Mouse (Mus musculus) ES-Bruce4 (cell line): Measurements from ENCODE around the gene Gramd1b. TPM values are rescaled to one million over a fixed set of nuclear protein-coding genes. Genes with fewer than 3 reads are reported as not detected.

Experiments used
- H3K27ac ChIP-seq: 2 replicates; pipeline ENCODE4 v1.5.1; 2012; ENCODE audit warnings: low read length, inconsistent platforms; ENCODE audit not compliant: insufficient read depth
- H3K27me3 ChIP-seq: 2 replicates; pipeline ENCODE4 v1.6.1; 2012; ENCODE audit warnings: mild to moderate bottlenecking, low read length, inconsistent platforms; ENCODE audit not compliant: control insufficient read depth, poor library complexity, insufficient read depth, severe bottlenecking
- H3K36me3 ChIP-seq: 2 replicates; pipeline ENCODE4 v1.6.1; 2012; ENCODE audit warnings: inconsistent platforms, mild to moderate bottlenecking, low read length, moderate library complexity; ENCODE audit not compliant: control insufficient read depth, poor library complexity, insufficient read depth, severe bottlenecking
- H3K4me1 ChIP-seq: one replicate; pipeline ENCODE4 v1.8.1; 2011; ENCODE audit warnings: low read length; ENCODE audit not compliant: control insufficient read depth, insufficient read depth
- H3K4me3 ChIP-seq: 2 replicates; pipeline ENCODE4 v1.5.1; 2011; ENCODE audit warnings: low read depth, mild to moderate bottlenecking, low read length
- H3K9ac ChIP-seq: 2 replicates; pipeline ENCODE4 v1.6.1; 2012; ENCODE audit warnings: low read depth, mild to moderate bottlenecking, inconsistent platforms; ENCODE audit not compliant: poor library complexity, severe bottlenecking
- H3K9me3 ChIP-seq: replicated peaks from 2 replicates; pipeline ENCODE4 v1.6.1; 2012; ENCODE audit warnings: mild to moderate bottlenecking, low read length, inconsistent platforms; ENCODE audit not compliant: control insufficient read depth, poor library complexity, insufficient read depth, severe bottlenecking
- CTCF ChIP-seq: IDR thresholded peaks from one replicate; pipeline ENCODE4 v1.8.1; 2011; ENCODE audit warnings: low read depth, low read length
- EP300 ChIP-seq: IDR thresholded peaks from 2 replicates; pipeline ENCODE4 v1.6.1; 2011; ENCODE audit warnings: low read depth, low read length; ENCODE audit not compliant: insufficient read depth
- POLR2A ChIP-seq: IDR thresholded peaks from one replicate; pipeline ENCODE4 v1.8.1; 2011; ENCODE audit warnings: low read length; ENCODE audit not compliant: insufficient read depth
- polyA plus RNA-seq: library from polyadenylated mRNA; stranded (reverse); fragments of >200 nt; gene quantifications from 2 replicates; pipeline ENCODE4 v1.2.4, GENCODE M21; 2011; ENCODE audit warnings: low read depth; ENCODE audit not compliant: missing spikeins, insufficient read depth, insufficient read length

Gene Gramd1b
- polyA plus RNA-seq, 1 experiment, result 14.2 TPM

- TF ChIP-seq CTCF (no peak), POLR2A (no peak), EP300 (no peak)
- H3K27ac ChIP-seq, result no peak overlapping the region
These were observed 186.2 kb downstream of the Gramd1b start for GRCm38 (mm10) chr9:40344801-40345492.

DNA sequence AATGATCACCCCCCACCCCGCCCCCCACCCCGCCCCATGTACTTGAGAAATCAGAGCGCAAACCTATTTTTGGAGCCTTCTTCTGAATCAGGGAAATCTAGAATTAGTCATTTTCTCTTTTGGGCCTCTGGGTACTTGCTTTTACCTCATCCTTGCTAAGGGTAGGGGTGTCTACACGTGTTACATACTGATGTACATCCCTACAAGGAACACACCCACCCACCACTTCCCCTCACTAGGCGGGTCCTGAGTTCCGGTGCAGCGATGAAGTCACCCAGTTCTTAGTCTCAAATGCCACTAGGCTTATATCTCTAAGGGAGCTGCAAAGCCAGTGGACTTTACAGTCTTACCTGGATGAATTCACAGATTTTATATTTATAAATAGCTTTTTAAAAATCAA is 187.4 kb downstream of the Gramd1b start:
- H3K36me3 ChIP-seq, result no peaks in the 10 kb centered on the region
- H3K4me1 ChIP-seq, result no peaks in the 10 kb centered on the region
- no peaks in the 10 kb centered on the region for H3K9me3 ChIP-seq
- no peak overlapping the region for H3K27ac ChIP-seq
- no peak overlapping the region for H3K9ac ChIP-seq
- no peaks in the 10 kb centered on the region for H3K27me3 ChIP-seq
- no peak overlapping the region for H3K4me3 ChIP-seq
- TF ChIP-seq CTCF (no peak), POLR2A (no peak), EP300 (no peak)

More at GRCm38 (mm10) chr9:40344801-40345492, 186.2 kb downstream of the Gramd1b start:
- Histone ChIP-seq H3K4me3 (no peak overlapping the region), H3K27me3 (no peaks in the 10 kb centered on the region), H3K4me1 (no peaks in the 10 kb centered on the region), H3K9me3 (no peaks in the 10 kb centered on the region), H3K9ac (no peak overlapping the region), H3K36me3 (no peaks in the 10 kb centered on the region)

GRCm38 (mm10) chr9:40343053-40343652 is 188.0 kb downstream of the Gramd1b start:
- Histone ChIP-seq H3K9ac (no peak overlapping the region), H3K27ac (no peak overlapping the region), H3K4me3 (no peak overlapping the region), H3K27me3 (no peaks in the 10 kb centered on the region), H3K4me1 (no peaks in the 10 kb centered on the region), H3K36me3 (no peaks in the 10 kb centered on the region), H3K9me3 (no peaks in the 10 kb centered on the region)
- no peak for TF ChIP-seq CTCF
- no peak for TF ChIP-seq POLR2A
- TF ChIP-seq EP300, result no peak

GRCm38 (mm10) chr9:40342101-40342500 is 189.1 kb downstream of the Gramd1b start:
- Histone ChIP-seq H3K36me3 (no peaks in the 10 kb centered on the region), H3K27me3 (no peaks in the 10 kb centered on the region), H3K4me1 (no peaks in the 10 kb centered on the region), H3K9ac (no peak overlapping the region), H3K27ac (no peak overlapping the region), H3K9me3 (no peaks in the 10 kb centered on the region), H3K4me3 (no peak overlapping the region)
- TF ChIP-seq POLR2A, result no peak
- no peak for TF ChIP-seq EP300
- TF ChIP-seq CTCF, result no peak

DNA sequence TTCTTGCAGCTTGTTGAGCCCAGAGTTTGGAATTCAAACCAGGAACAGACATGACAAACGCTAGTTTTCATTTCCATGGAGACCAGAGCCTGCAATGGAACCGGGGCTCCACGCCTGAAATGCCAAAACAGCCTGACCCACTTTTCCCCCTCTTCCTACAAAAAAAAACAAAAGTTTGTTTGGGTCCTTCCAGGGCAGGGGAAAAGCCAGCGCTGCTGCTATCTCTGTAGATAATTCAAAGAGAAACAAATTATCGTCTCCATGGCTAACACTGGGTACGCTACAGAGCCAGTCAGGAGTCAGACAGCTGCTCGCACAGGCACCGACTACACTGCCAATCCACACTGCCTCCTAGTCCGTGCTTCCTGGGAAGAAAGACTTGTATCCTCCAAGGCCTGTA is 191.6 kb downstream of the Gramd1b start:
- H3K27ac ChIP-seq, result no peak overlapping the region
- H3K9me3 ChIP-seq, result no peaks in the 10 kb centered on the region
- peaks cover 2% of the 10 kb centered on the region for H3K4me1 ChIP-seq
- H3K27me3 ChIP-seq, result no peaks in the 10 kb centered on the region
- H3K36me3 ChIP-seq, result no peaks in the 10 kb centered on the region
- no peak overlapping the region for H3K9ac ChIP-seq
- TF ChIP-seq CTCF (no peak), POLR2A (no peak), EP300 (no peak)
- no peak overlapping the region for H3K4me3 ChIP-seq

GRCm38 (mm10) chr9:40337131-40337820 is 193.9 kb downstream of the Gramd1b start:
- H3K9ac ChIP-seq, result no peak overlapping the region
- no peak for TF ChIP-seq POLR2A
- TF ChIP-seq EP300, result no peak
- TF ChIP-seq CTCF, result no peak

More at GRCm38 (mm10) chr9:40337131-40337820, 193.9 kb downstream of the Gramd1b start:
- H3K4me1 ChIP-seq, result peaks cover 2% of the 10 kb centered on the region
- H3K9me3 ChIP-seq, result no peaks in the 10 kb centered on the region
- no peak overlapping the region for H3K27ac ChIP-seq
- no peaks in the 10 kb centered on the region for H3K36me3 ChIP-seq
- no peak overlapping the region for H3K4me3 ChIP-seq
- no peaks in the 10 kb centered on the region for H3K27me3 ChIP-seq
